Mouse (Mus musculus) hindbrain, embryonic 14.5 days (tissue): ENCODE data around the gene Kcnk13. TPM values are rescaled to one million over a fixed set of nuclear protein-coding genes. Genes with fewer than 3 reads are reported as not detected.

Experiments used
- ATAC-seq: fragments of 200-750 bp; cut with Nextera tagmentation; 2 replicates; pipeline ENCODE4 v1.8.0; 2017; ENCODE audit warnings: moderate number of reproducible peaks, mild to moderate bottlenecking, moderate TSS enrichment, moderate library complexity; ENCODE audit not compliant: low FRiP score
- DNase-seq: peaks from one replicate; pipeline ENCODE4 v3.0.0-alpha.2; 2015; ENCODE audit warnings: low spot score
- H3K27ac ChIP-seq: fragments of 300-500 bp; sonication (generic); 2 replicates; pipeline ENCODE4 v1.5.1; 2014; ENCODE audit warnings: mild to moderate bottlenecking, moderate library complexity
- H3K27me3 ChIP-seq: fragments of 300-500 bp; sonication (generic); 2 replicates; pipeline ENCODE4 v1.6.1; 2014; ENCODE audit warnings: mild to moderate bottlenecking, low read length, mixed read lengths; ENCODE audit not compliant: control insufficient read depth, insufficient read depth
- H3K36me3 ChIP-seq: fragments of 300-500 bp; sonication (generic); replicated peaks from 2 replicates; pipeline ENCODE4 v1.6.1; 2014; ENCODE audit not compliant: control insufficient read depth, insufficient read depth
- H3K4me1 ChIP-seq: fragments of 300-500 bp; sonication (generic); replicated peaks from 2 replicates; pipeline ENCODE4 v1.6.1; 2014; ENCODE audit warnings: antibody characterized with exemption, low read length, mixed read lengths; ENCODE audit not compliant: control insufficient read depth, insufficient read depth
- H3K4me2 ChIP-seq: fragments of 300-500 bp; sonication (generic); replicated peaks from 2 replicates; pipeline ENCODE4 v1.6.1; 2014; ENCODE audit warnings: mild to moderate bottlenecking, moderate library complexity
- H3K4me3 ChIP-seq: fragments of 300-500 bp; sonication (generic); replicated peaks from 2 replicates; pipeline ENCODE4 v1.5.1; 2014; ENCODE audit warnings: mild to moderate bottlenecking, low read length
- H3K9ac ChIP-seq: fragments of 300-500 bp; sonication (generic); 2 replicates; pipeline ENCODE4 v1.6.1; 2014
- H3K9me3 ChIP-seq: fragments of 300-500 bp; sonication (generic); 2 replicates; pipeline ENCODE4 v1.6.1; 2016; ENCODE audit warnings: low read length; ENCODE audit not compliant: control insufficient read depth
- WGBS: fragments of 180-500 bp; shearing (Covaris S2); extraction: QIAGEN DNeasy Blood & Tissue Kit; methylation state at CpG from one replicate; pipeline ENCODE4 v1.1.7; 2014; 5-methylcytosine and 5-hydroxymethylcytosine counted together
- polyA plus RNA-seq: library from polyadenylated mRNA; unstranded; fragments of >200 nt; fragmentation: Nextera tagmentation; extraction: Ambion mirVana; gene quantifications from 2 replicates; pipeline ENCODE4 v1.2.1, GENCODE M21; 2014

Kcnk13 gene
- polyA plus RNA-seq, 1 experiment from 2014 or later: 0.80 TPM

- Histone ChIP-seq H3K27ac (no peak overlapping the region), H3K27me3 (no peaks in the 10 kb centered on the region), H3K9ac (no peak overlapping the region), H3K4me2 (no peak overlapping the region), H3K36me3 (peaks cover 38% of the 10 kb centered on the region), H3K9me3 (no peaks in the 10 kb centered on the region), H3K4me1 (no peaks in the 10 kb centered on the region), H3K4me3 (no peak overlapping the region)
- ATAC-seq: no peak
- 94% methylated on average over 3 of the region's 3 CpGs for WGBS
- DNase-seq: no peak
These were observed 30.7 kb upstream of the Kcnk13 start for GRCm38 (mm10) chr12:99933630-99934029.

GRCm38 (mm10) chr12:99935403-99935802 lies 28.9 kb upstream of the Kcnk13 start:
- ATAC-seq (no peak), DNase-seq (no peak)
- Histone ChIP-seq H3K9me3 (no peaks in the 10 kb centered on the region), H3K36me3 (peaks cover 33% of the 10 kb centered on the region), H3K4me3 (no peak overlapping the region), H3K27me3 (no peaks in the 10 kb centered on the region), H3K4me1 (no peaks in the 10 kb centered on the region), H3K27ac (no peak overlapping the region), H3K9ac (no peak overlapping the region), H3K4me2 (no peak overlapping the region)
- WGBS: 89% methylated on average over 8 of the region's 8 CpGs

GRCm38 (mm10) chr12:99938476-99938875 lies 25.8 kb upstream of the Kcnk13 start:
- WGBS: 88% methylated on average over 4 of the region's 4 CpGs
- no peaks in the 10 kb centered on the region for H3K9me3 ChIP-seq
- no peak for DNase-seq
- no peaks in the 10 kb centered on the region for H3K4me1 ChIP-seq
- no peak overlapping the region for H3K9ac ChIP-seq
- no peaks in the 10 kb centered on the region for H3K27me3 ChIP-seq
- H3K4me3 ChIP-seq: no peak overlapping the region
- H3K36me3 ChIP-seq: peaks cover 36% of the 10 kb centered on the region
- no peak overlapping the region for H3K4me2 ChIP-seq
- no peak overlapping the region for H3K27ac ChIP-seq
- no peak for ATAC-seq

GRCm38 (mm10) chr12:99939179-99939578 lies 25.1 kb upstream of the Kcnk13 start:
- no peaks in the 10 kb centered on the region for H3K9me3 ChIP-seq

GRCm38 (mm10) chr12:99940704-99941103 lies 23.6 kb upstream of the Kcnk13 start:
- H3K9me3 ChIP-seq: no peaks in the 10 kb centered on the region
- ATAC-seq (no peak), DNase-seq (no peak)
- no peaks in the 10 kb centered on the region for H3K4me1 ChIP-seq
- H3K27ac ChIP-seq: no peak overlapping the region
- H3K4me3 ChIP-seq: no peak overlapping the region
- no peak overlapping the region for H3K4me2 ChIP-seq
- peaks cover 47% of the 10 kb centered on the region for H3K36me3 ChIP-seq
- no peak overlapping the region for H3K9ac ChIP-seq
- H3K27me3 ChIP-seq: no peaks in the 10 kb centered on the region
- 75% methylated on average over 7 of the region's 7 CpGs for WGBS

More at GRCm38 (mm10) chr12:99939179-99939578, 25.1 kb upstream of the Kcnk13 start:
- DNase-seq (no peak), ATAC-seq (no peak)
- 92% methylated on average over 6 of the region's 6 CpGs for WGBS
- no peaks in the 10 kb centered on the region for H3K27me3 ChIP-seq
- H3K4me3 ChIP-seq: no peak overlapping the region
- H3K27ac ChIP-seq: no peak overlapping the region
- no peak overlapping the region for H3K4me2 ChIP-seq
- no peak overlapping the region for H3K9ac ChIP-seq
- no peaks in the 10 kb centered on the region for H3K4me1 ChIP-seq
- peaks cover 43% of the 10 kb centered on the region for H3K36me3 ChIP-seq

- Histone ChIP-seq H3K27me3 (no peaks in the 10 kb centered on the region), H3K27ac (no peak overlapping the region), H3K4me2 (no peak overlapping the region), H3K9me3 (no peaks in the 10 kb centered on the region), H3K4me1 (no peaks in the 10 kb centered on the region), H3K9ac (no peak overlapping the region), H3K36me3 (peaks cover 46% of the 10 kb centered on the region), H3K4me3 (no peak overlapping the region)
- no peak for DNase-seq
- ATAC-seq: no peak
- WGBS: 92% methylated on average over 8 of the region's 8 CpGs
These were observed 21.9 kb upstream of the Kcnk13 start for GRCm38 (mm10) chr12:99942441-99942840.

- Histone ChIP-seq H3K36me3 (peaks cover 25% of the 10 kb centered on the region), H3K27ac (no peak overlapping the region), H3K4me3 (no peak overlapping the region), H3K4me2 (no peak overlapping the region), H3K27me3 (no peaks in the 10 kb centered on the region), H3K9me3 (no peaks in the 10 kb centered on the region), H3K4me1 (no peaks in the 10 kb centered on the region), H3K9ac (no peak overlapping the region)
- 58% methylated on average over 7 of the region's 7 CpGs for WGBS
- ATAC-seq: no peak
- peak; percentile 55 for DNase-seq
These were observed 11.4 kb upstream of the Kcnk13 start for GRCm38 (mm10) chr12:99952928-99953327.

- 86% methylated on average over 7 of the region's 7 CpGs for WGBS
- Histone ChIP-seq H3K9ac (no peak overlapping the region), H3K4me3 (no peak overlapping the region), H3K27me3 (no peaks in the 10 kb centered on the region), H3K4me1 (no peaks in the 10 kb centered on the region), H3K36me3 (0 out of 2 replicates have a peak, but pooled peaks cover 14% of the 10 kb centered on the region), H3K27ac (no peak overlapping the region), H3K4me2 (no peak overlapping the region), H3K9me3 (no peaks in the 10 kb centered on the region)
- DNase-seq (no peak), ATAC-seq (no peak)
These were observed 7.9 kb upstream of the Kcnk13 start for GRCm38 (mm10) chr12:99956411-99956810.

- Histone ChIP-seq H3K4me1 (no peaks in the 10 kb centered on the region), H3K9me3 (no peaks in the 10 kb centered on the region), H3K27me3 (peaks cover 8% of the 10 kb centered on the region), H3K27ac (no peak overlapping the region), H3K36me3 (0 out of 2 replicates have a peak, but pooled peaks cover 14% of the 10 kb centered on the region), H3K9ac (no peak overlapping the region), H3K4me3 (no peak overlapping the region), H3K4me2 (no peak overlapping the region)
- no peak for ATAC-seq
- DNase-seq: no peak
- 51% methylated on average over 9 of the region's 9 CpGs for whole genome bisulfite sequencing
These were observed 5.9 kb upstream of the Kcnk13 start for GRCm38 (mm10) chr12:99958068-99959060.
